Mouse (Mus musculus): Measurements from ENCODE around the gene Napepld. TPM values are rescaled to one million over a fixed set of nuclear protein-coding genes. Genes with fewer than 3 reads are reported as not detected.
A peak's percentile ranks its signal among the peaks of the same experiment; 100 is the strongest.
"Not testable (repeated sequence)": the region's sequence is repeated elsewhere in the genome, so short reads cannot be mapped to it uniquely, and the experiment has no call there.

The Napepld gene
- polyA plus RNA-seq, 1 experiment from 2014 or later, result 7.0 TPM

DNA sequence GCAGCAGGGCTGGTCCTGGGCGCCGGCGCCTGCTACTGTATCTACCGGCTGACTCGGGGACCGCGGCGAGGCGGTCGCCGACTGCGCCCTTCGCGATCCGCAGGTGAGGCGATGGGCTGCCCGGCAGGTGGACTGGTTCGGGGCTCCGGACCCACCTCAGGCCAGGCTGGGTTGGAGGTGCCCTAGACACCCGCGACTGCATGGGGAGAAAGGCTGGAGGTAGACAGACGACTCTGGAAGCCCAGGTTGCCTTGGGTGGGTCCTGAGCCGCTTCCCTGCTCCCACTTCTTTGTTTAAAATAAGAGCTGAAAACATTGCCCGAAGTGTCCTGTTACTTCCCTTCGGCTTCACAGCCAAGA, 55.1 kb downstream of the Napepld start:
- DNase-seq (ENCODE audit: low spot score), result no peak
- under 1% methylated on average over 25 of the region's 25 CpGs for WGBS
- no peaks in the 10 kb centered on the region for H3K27me3 ChIP-seq (ENCODE audit: control insufficient read depth, insufficient read depth, low read length)
- peak overlapping the region; percentile 78 for H3K4me2 ChIP-seq (replicated peaks; ENCODE audit: low read depth, low read length)
- H3K9ac ChIP-seq (ENCODE audit: low read depth, low read length), result peak overlapping the region; percentile 92
- 0 out of 2 replicates have a peak, but pooled peaks cover 3% of the 10 kb centered on the region for H3K4me1 ChIP-seq (replicated peaks; ENCODE audit: control insufficient read depth, insufficient read depth, low read length)
- H3K36me3 ChIP-seq (ENCODE audit: control insufficient read depth, insufficient read depth, low read length), result peaks cover 6% of the 10 kb centered on the region; the same call in 1 of the 2 replicates
- H3K4me3 ChIP-seq (ENCODE audit: low read depth, low read length), result peak overlapping the region; percentile 82
- no peaks in the 10 kb centered on the region for H3K9me3 ChIP-seq (ENCODE audit: control insufficient read depth, low read length)
- H3K27ac ChIP-seq (ENCODE audit: low read depth, low read length), result peak overlapping the region; percentile 91
- no peak for ATAC-seq (ENCODE audit: low FRiP score)

DNA sequence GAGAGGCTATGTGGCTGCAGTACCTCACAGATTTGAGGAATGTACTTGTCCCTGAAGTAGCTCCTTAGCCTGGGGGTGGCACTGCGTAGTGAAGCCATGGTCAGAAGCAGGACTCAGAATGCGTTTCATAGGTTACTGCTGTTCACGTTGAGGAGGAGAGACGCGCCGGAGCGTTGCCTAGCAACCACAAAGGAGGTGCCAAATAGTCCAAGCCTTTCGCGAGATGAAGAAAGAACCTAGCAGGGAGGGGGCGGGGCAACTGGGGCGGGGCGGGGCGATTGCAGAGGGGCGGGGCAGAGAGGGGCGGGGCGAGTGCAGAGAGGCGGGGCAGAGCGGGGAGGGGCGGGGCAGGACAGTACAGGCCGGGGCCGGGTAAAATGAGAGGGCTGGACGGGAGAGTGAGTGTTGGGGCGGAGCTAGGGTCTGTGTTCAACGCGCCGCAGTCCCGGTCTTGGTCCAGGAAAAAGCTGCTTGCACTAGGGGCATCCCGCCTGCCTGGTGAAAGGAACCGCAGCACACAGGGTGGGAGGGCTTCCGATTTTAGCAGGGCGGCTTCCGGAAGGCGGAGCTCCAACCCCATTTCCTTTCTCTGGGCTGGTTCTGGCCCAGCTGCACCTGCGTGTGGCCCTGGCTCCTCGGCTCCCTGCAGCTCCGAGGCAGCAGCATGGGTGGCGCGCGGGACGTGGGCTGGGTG, 55.6 kb downstream of the Napepld start, which contains the start of the genes Fbxl13 and Armc10:
TSS of gene Fbxl13 (minus strand) at position 196 of the 694 bp plus-strand sequence.
TSS of gene Armc10 (plus strand) at position 375 of the 694 bp plus-strand sequence.
- Histone ChIP-seq H3K9me3 (ENCODE audit: control insufficient read depth, low read length) (no peaks in the 10 kb centered on the region), H3K36me3 (ENCODE audit: control insufficient read depth, insufficient read depth, low read length) (peaks cover 6% of the 10 kb centered on the region; the same call in 1 of the 2 replicates), H3K27ac (ENCODE audit: low read depth, low read length) (peak within 1 kb of the TSS; percentile 91), H3K4me1 (replicated peaks; ENCODE audit: control insufficient read depth, insufficient read depth, low read length) (0 out of 2 replicates have a peak, but pooled peaks cover 3% of the 10 kb centered on the region), H3K4me3 (ENCODE audit: low read depth, low read length) (peak within 1 kb of the TSS; percentile 82), H3K4me2 (replicated peaks; ENCODE audit: low read depth, low read length) (peak within 1 kb of the TSS; percentile 78), H3K9ac (ENCODE audit: low read depth, low read length) (peak within 1 kb of the TSS; percentile 92), H3K27me3 (ENCODE audit: control insufficient read depth, insufficient read depth, low read length) (no peaks in the 10 kb centered on the region)
- under 1% methylated on average over 30 of the region's 40 CpGs for WGBS
- peak; percentile 90 for DNase-seq (ENCODE audit: low spot score)
- ATAC-seq (ENCODE audit: low FRiP score), result peak; percentile 98

DNA sequence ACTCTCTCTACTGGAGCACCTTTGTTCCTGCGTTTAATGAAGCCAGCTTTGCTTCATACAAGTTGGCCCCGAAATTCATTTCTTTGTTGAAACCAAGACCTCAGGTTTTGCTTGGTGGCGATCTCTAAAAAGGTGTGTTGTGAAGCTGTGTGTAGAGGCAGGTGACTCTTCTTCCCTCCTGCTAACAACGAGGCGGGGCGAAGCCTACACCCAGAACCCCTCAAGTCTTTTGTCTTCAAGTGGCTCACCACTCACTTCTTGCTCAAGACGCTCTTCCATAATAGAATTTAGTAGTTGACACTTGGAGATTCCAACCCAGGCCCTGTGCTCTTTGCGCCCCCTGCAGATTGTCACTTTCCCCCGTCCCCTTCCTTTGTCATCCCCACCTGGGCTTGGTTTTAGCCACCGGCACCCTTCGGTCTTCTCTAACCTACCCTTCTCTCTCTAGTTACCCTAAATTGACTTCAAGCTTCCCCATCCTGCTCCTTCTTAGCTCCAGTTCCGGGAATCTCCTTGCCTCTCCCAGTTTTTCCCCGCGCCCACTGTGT, 56.2 kb downstream of the Napepld start:
- Histone ChIP-seq H3K4me2 (replicated peaks; ENCODE audit: low read depth, low read length) (peak overlapping the region; percentile 55), H3K27ac (ENCODE audit: low read depth, low read length) (peak overlapping the region; percentile 55; the same call in 1 of the 2 replicates), H3K27me3 (ENCODE audit: control insufficient read depth, insufficient read depth, low read length) (no peaks in the 10 kb centered on the region), H3K4me3 (ENCODE audit: low read depth, low read length) (peak overlapping the region; percentile 82), H3K4me1 (replicated peaks; ENCODE audit: control insufficient read depth, insufficient read depth, low read length) (0 out of 2 replicates have a peak, but pooled peaks cover 3% of the 10 kb centered on the region), H3K36me3 (ENCODE audit: control insufficient read depth, insufficient read depth, low read length) (peaks cover 4% of the 10 kb centered on the region; the same call in 1 of the 2 replicates), H3K9ac (ENCODE audit: low read depth, low read length) (peak overlapping the region; percentile 35; the same call in 1 of the 2 replicates), H3K9me3 (ENCODE audit: control insufficient read depth, low read length) (no peaks in the 10 kb centered on the region)
- no peak for DNase-seq (ENCODE audit: low spot score)
- 10% methylated on average over 14 of the region's 14 CpGs for WGBS
- ATAC-seq (ENCODE audit: low FRiP score), result peak; percentile 20

DNA sequence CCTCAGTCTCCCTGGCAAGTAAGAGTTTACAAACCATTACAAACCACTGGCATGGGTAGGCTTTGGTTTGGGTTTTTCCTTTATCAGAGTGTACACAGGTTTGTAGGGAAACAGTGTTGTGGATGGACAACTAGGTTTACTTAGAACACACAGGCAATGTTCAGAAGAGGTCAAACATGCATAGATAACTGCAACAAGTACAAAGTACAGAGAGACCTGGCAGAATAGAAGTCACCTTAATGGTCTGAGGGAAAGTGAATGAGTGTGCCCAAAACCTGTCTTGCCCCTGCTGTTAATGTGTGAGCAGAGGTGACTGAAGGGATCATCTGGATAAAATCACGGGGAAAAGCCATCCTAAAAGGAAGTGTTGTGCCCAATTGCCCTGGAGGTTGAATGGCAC, 57.6 kb downstream of the Napepld start:
- WGBS, result 48% methylated on average over 1 of the region's 1 CpGs
- H3K27me3 ChIP-seq (ENCODE audit: control insufficient read depth, insufficient read depth, low read length), result no peaks in the 10 kb centered on the region
- DNase-seq (ENCODE audit: low spot score), result no peak

DNA sequence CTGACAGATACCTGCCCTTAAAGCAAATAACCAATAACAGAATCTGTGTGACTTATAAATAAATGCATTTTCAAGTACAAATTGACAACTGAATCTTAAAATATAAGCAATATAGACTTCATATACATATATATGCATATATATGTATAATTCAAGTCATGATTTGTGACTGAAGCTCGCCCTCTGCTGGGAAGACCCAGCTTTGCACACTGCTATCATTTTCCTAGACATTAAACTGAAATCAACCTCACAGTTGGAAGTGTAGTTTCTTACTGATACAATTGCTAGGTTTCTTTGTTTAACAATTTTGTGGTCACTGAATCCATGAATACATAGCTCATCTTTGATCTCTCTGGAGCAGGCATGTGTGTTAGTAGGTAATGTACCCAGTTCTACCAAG, 60.2 kb downstream of the Napepld start:
- Histone ChIP-seq H3K9ac (ENCODE audit: low read depth, low read length) (no peak overlapping the region), H3K27me3 (ENCODE audit: control insufficient read depth, insufficient read depth, low read length) (no peaks in the 10 kb centered on the region), H3K4me3 (ENCODE audit: low read depth, low read length) (no peak overlapping the region), H3K4me2 (replicated peaks; ENCODE audit: low read depth, low read length) (no peak overlapping the region), H3K27ac (ENCODE audit: low read depth, low read length) (no peak overlapping the region), H3K4me1 (replicated peaks; ENCODE audit: control insufficient read depth, insufficient read depth, low read length) (no peaks in the 10 kb centered on the region), H3K9me3 (ENCODE audit: control insufficient read depth, low read length) (no peaks in the 10 kb centered on the region), H3K36me3 (ENCODE audit: control insufficient read depth, insufficient read depth, low read length) (no peaks in the 10 kb centered on the region)
- DNase-seq (ENCODE audit: low spot score) (peak; percentile 69), ATAC-seq (ENCODE audit: low FRiP score) (no peak)
- 0% methylated on average over 1 of the region's 1 CpGs for WGBS

More for the DNA sequence above, 57.6 kb downstream of the Napepld start:
- H3K9me3 ChIP-seq (ENCODE audit: control insufficient read depth, low read length), result no peaks in the 10 kb centered on the region
- H3K4me1 ChIP-seq (replicated peaks; ENCODE audit: control insufficient read depth, insufficient read depth, low read length), result 0 out of 2 replicates have a peak, but pooled peaks cover 3% of the 10 kb centered on the region
- H3K4me3 ChIP-seq (ENCODE audit: low read depth, low read length), result no peak overlapping the region
- no peak for ATAC-seq (ENCODE audit: low FRiP score)
- peaks cover 1% of the 10 kb centered on the region; the same call in 1 of the 2 replicates for H3K36me3 ChIP-seq (ENCODE audit: control insufficient read depth, insufficient read depth, low read length)
- H3K27ac ChIP-seq (ENCODE audit: low read depth, low read length), result no peak overlapping the region
- no peak overlapping the region for H3K4me2 ChIP-seq (replicated peaks; ENCODE audit: low read depth, low read length)
- H3K9ac ChIP-seq (ENCODE audit: low read depth, low read length), result no peak overlapping the region

DNA sequence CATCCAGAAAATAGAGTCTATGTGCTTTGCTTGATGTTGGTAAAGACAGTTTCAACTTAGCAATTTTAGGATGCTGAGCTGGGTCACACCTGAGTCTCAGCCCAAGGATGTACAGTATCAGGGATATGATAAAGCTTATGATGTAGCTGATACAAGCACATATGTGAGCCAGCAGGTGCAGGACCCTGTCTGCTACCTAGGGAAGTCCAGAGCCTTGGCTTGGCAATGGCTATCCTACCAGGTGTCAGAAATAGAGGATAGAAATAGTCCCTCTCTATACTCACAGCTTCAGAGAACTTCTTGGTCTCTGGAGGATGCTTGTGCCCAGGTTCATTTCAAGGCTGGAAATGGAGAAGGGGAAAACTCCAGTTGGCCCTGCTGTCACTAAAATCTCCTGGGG, 75.3 kb downstream of the Napepld start:
- Histone ChIP-seq H3K4me3 (ENCODE audit: low read depth, low read length) (no peak overlapping the region), H3K36me3 (ENCODE audit: control insufficient read depth, insufficient read depth, low read length) (no peaks in the 10 kb centered on the region), H3K4me2 (replicated peaks; ENCODE audit: low read depth, low read length) (no peak overlapping the region), H3K27me3 (ENCODE audit: control insufficient read depth, insufficient read depth, low read length) (no peaks in the 10 kb centered on the region), H3K9me3 (ENCODE audit: control insufficient read depth, low read length) (no peaks in the 10 kb centered on the region), H3K4me1 (replicated peaks; ENCODE audit: control insufficient read depth, insufficient read depth, low read length) (no peaks in the 10 kb centered on the region), H3K9ac (ENCODE audit: low read depth, low read length) (no peak overlapping the region), H3K27ac (ENCODE audit: low read depth, low read length) (no peak overlapping the region)
- DNase-seq (ENCODE audit: low spot score), result no peak
- no peak for ATAC-seq (ENCODE audit: low FRiP score)

DNA sequence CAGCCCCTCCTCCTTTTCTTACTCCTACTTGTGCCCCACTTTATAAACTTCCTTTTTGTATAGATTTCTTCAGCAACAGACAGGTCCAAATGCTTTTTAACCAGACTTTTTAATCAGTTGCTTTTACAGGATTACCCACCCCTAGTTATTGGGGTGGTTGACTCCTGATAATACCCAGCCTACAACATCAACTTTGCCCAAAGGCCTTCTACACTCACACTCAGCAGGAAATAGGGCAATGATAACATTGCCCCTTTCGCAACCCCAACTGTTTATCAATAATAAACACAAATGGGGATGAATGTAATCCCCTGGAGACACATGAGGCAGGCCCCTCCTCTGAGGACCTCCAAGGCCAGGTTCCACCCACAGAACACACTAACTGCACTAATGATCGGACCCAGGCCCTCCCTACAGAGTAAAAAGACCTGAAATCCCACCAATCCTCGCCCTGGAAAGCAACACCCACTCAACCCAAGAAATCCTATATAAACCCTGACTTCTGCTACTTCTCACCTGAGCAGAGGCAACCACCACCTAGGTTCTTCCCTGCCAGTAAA, 84.7 kb downstream of the Napepld start:
- Histone ChIP-seq H3K9me3 (ENCODE audit: control insufficient read depth, low read length) (no peaks in the 10 kb centered on the region), H3K27ac (ENCODE audit: low read depth, low read length) (no peak overlapping the region), H3K27me3 (ENCODE audit: control insufficient read depth, insufficient read depth, low read length) (no peaks in the 10 kb centered on the region), H3K36me3 (ENCODE audit: control insufficient read depth, insufficient read depth, low read length) (no peaks in the 10 kb centered on the region), H3K4me2 (replicated peaks; ENCODE audit: low read depth, low read length) (no peak overlapping the region), H3K4me3 (ENCODE audit: low read depth, low read length) (no peak overlapping the region), H3K9ac (ENCODE audit: low read depth, low read length) (no peak overlapping the region), H3K4me1 (replicated peaks; ENCODE audit: control insufficient read depth, insufficient read depth, low read length) (no peaks in the 10 kb centered on the region)
- ATAC-seq (ENCODE audit: low FRiP score) (no peak), DNase-seq (ENCODE audit: low spot score) (no peak)
- WGBS, result 78% methylated on average over 3 of the region's 3 CpGs

DNA sequence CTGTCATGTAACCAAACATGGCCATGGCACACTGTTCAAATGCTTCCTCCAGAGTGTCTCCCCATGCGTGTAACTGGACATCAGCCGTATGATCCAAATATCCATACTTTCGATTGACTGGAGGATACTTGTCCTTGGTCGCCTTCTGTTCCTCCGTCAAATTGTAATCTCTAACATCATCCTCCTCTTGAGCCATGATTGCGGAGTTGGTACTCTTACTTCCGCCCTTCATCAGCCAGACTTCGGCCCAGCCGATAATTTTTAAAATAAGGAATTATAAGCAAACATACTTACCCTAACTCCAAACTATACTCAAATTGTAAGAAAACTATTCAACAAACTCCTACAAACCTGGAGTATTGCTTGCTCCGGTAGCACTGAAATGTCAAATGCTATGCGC, 86.9 kb downstream of the Napepld start:
- not testable (repeated sequence) for H3K27me3 ChIP-seq (ENCODE audit: control insufficient read depth, insufficient read depth, low read length); H3K9me3 ChIP-seq (ENCODE audit: control insufficient read depth, low read length); H3K4me2 ChIP-seq (replicated peaks; ENCODE audit: low read depth, low read length); H3K27ac ChIP-seq (ENCODE audit: low read depth, low read length); H3K9ac ChIP-seq (ENCODE audit: low read depth, low read length); ATAC-seq (ENCODE audit: low FRiP score); DNase-seq (ENCODE audit: low spot score); H3K4me1 ChIP-seq (replicated peaks; ENCODE audit: control insufficient read depth, insufficient read depth, low read length); H3K36me3 ChIP-seq (ENCODE audit: control insufficient read depth, insufficient read depth, low read length); H3K4me3 ChIP-seq (ENCODE audit: low read depth, low read length)
- 95% methylated on average over 11 of the region's 11 CpGs for WGBS

All from hindbrain, embryonic 11.5 days (tissue).